Mouse (Mus musculus) heart, postnatal 0 days (tissue): ENCODE measurements around the gene Dner. TPM values are rescaled to one million over a fixed set of nuclear protein-coding genes. Genes with fewer than 3 reads are reported as not detected.

ENCODE experiments used
- ATAC-seq: fragments of 200-750 bp; cut with Nextera tagmentation; 2 replicates; pipeline ENCODE4 v1.8.0; 2017; ENCODE audit warnings: low read depth, moderate number of reproducible peaks, moderate library complexity; ENCODE audit not compliant: insufficient read depth
- DNase-seq: peaks from one replicate; pipeline ENCODE4 v3.0.0-alpha.2; 2016; ENCODE audit warnings: low spot score
- H3K27ac ChIP-seq: fragments of 300-500 bp; sonication (generic); 2 replicates; pipeline ENCODE4 v1.5.1; 2014; ENCODE audit warnings: low read depth, mild to moderate bottlenecking
- H3K27me3 ChIP-seq: fragments of 300-500 bp; sonication (generic); 2 replicates; pipeline ENCODE4 v1.6.1; 2014; ENCODE audit warnings: low read length, mixed read lengths; ENCODE audit not compliant: control insufficient read depth, insufficient read depth
- H3K36me3 ChIP-seq: fragments of 300-500 bp; sonication (generic); replicated peaks from 2 replicates; pipeline ENCODE4 v1.6.1; 2014; ENCODE audit warnings: low read length, mixed read lengths; ENCODE audit not compliant: control insufficient read depth, insufficient read depth
- H3K4me1 ChIP-seq: fragments of 300-500 bp; sonication (generic); 2 replicates; pipeline ENCODE4 v1.6.1; 2014; ENCODE audit warnings: antibody characterized with exemption; ENCODE audit not compliant: control insufficient read depth, insufficient read depth
- H3K4me2 ChIP-seq: fragments of 300-500 bp; sonication (generic); 2 replicates; pipeline ENCODE4 v1.6.1; 2014; ENCODE audit warnings: low read depth, mild to moderate bottlenecking, low read length, moderate library complexity
- H3K4me3 ChIP-seq: fragments of 300-500 bp; sonication (generic); 2 replicates; pipeline ENCODE4 v1.5.1; 2014; ENCODE audit warnings: low read depth, low read length
- H3K9ac ChIP-seq: fragments of 300-500 bp; sonication (generic); replicated peaks from 2 replicates; pipeline ENCODE4 v1.6.1; 2014; ENCODE audit warnings: low read depth, low read length, mixed read lengths
- H3K9me3 ChIP-seq: fragments of 300-500 bp; sonication (generic); replicated peaks from 2 replicates; pipeline ENCODE4 v1.6.1; 2016; ENCODE audit warnings: low read length; ENCODE audit not compliant: control insufficient read depth
- CTCF ChIP-seq: IDR thresholded peaks from 2 replicates; pipeline ENCODE4 v1.5.1; 2016; ENCODE audit warnings: antibody characterized with exemption, control low read depth, low read depth
- EP300 ChIP-seq: IDR thresholded peaks from 2 replicates; pipeline ENCODE4 v1.6.1; 2016; ENCODE audit warnings: antibody characterized with exemption, low read depth
- WGBS: fragments of 180-500 bp; shearing (Covaris S2); extraction: QIAGEN DNeasy Blood & Tissue Kit; methylation state at CpG from one replicate; pipeline ENCODE4 v1.1.7; 2014; 5-methylcytosine and 5-hydroxymethylcytosine counted together
- polyA plus RNA-seq: library from polyadenylated mRNA; unstranded; fragments of >200 nt; fragmentation: Nextera tagmentation; extraction: Ambion mirVana; gene quantifications from 2 replicates; pipeline ENCODE4 v1.2.1, GENCODE M21; 2015
- total RNA-seq: library from RNA; depleted of rRNA; stranded (reverse); fragments of >200 nt; gene quantifications from 2 replicates; pipeline ENCODE4 v1.2.3, GENCODE M21; 2014; ENCODE audit warnings: low replicate concordance

Dner gene
- total and polyA plus RNA-seq, 2 experiments from 2014 or later: 0.19 to 0.76 TPM

- Histone ChIP-seq H3K9me3 (no peaks in the 10 kb centered on the region), H3K36me3 (no peaks in the 10 kb centered on the region), H3K4me3 (no peak overlapping the region), H3K27me3 (no peaks in the 10 kb centered on the region), H3K4me1 (no peaks in the 10 kb centered on the region), H3K9ac (no peak overlapping the region), H3K27ac (no peak overlapping the region), H3K4me2 (no peak overlapping the region)
- no peak for ATAC-seq
- TF ChIP-seq CTCF: no peak
- no peak for TF ChIP-seq EP300
- DNase-seq: no peak
- 76% methylated on average over 4 of the region's 4 CpGs for WGBS
Observed at GRCm38 (mm10) chr1:84399118-84399517, 296.9 kb downstream of the Dner start.

DNA sequence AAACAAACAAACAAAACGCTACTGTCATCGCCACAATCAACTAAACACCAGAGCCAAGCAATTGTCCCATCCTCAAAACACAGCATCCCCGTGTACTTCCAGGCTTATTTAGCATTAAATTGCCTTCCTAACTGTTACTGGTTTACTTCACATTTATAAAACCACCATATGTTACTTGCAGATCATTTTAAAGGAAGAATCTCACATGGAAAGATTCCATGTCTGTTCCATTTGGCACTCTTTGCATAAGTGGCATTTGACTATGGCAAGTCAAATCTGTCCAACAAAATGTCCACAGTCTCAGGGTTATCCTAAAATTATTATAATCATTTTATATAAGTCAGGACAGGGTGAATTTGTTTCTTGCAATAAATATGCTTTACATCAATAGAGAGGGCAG is 299.2 kb downstream of the Dner start:
- Histone ChIP-seq H3K36me3 (no peaks in the 10 kb centered on the region), H3K9ac (no peak overlapping the region), H3K4me2 (no peak overlapping the region), H3K9me3 (no peaks in the 10 kb centered on the region), H3K4me3 (no peak overlapping the region), H3K27me3 (no peaks in the 10 kb centered on the region), H3K27ac (no peak overlapping the region), H3K4me1 (no peaks in the 10 kb centered on the region)
- no peak for ATAC-seq
- DNase-seq: no peak
- 70% methylated on average over 3 of the region's 3 CpGs for WGBS
- TF ChIP-seq CTCF: no peak
- TF ChIP-seq EP300: no peak

GRCm38 (mm10) chr1:84395928-84396327 is 300.1 kb downstream of the Dner start:
- 72% methylated on average over 8 of the region's 8 CpGs for WGBS

DNA sequence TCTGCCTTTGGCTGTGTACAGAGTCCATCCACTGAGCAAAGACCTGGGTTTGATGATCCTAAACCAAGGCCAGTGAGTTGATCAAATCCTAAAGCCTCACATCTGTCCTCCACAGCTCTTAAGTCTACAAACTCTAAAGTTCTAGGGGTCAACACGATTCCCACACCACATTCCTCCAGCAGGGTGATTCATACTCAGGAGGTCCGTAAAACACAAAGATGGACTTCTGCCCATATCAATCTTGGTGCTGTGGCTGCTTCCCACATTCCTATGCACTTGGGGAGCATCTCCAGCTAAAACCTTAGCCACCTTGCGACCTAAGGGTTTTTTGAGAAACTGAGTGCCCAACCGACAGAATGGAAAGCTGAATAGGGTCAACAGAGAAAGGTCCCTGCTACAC is 305.1 kb downstream of the Dner start:
- ATAC-seq (no peak), DNase-seq (no peak)
- Histone ChIP-seq H3K4me2 (no peak overlapping the region), H3K9ac (no peak overlapping the region), H3K36me3 (no peaks in the 10 kb centered on the region), H3K4me3 (no peak overlapping the region), H3K27ac (no peak overlapping the region), H3K27me3 (no peaks in the 10 kb centered on the region), H3K9me3 (no peaks in the 10 kb centered on the region), H3K4me1 (no peaks in the 10 kb centered on the region)
- TF ChIP-seq EP300: no peak
- TF ChIP-seq CTCF: no peak
- WGBS: 74% methylated on average over 4 of the region's 4 CpGs

More at GRCm38 (mm10) chr1:84395928-84396327, 300.1 kb downstream of the Dner start:
- no peak overlapping the region for H3K9ac ChIP-seq
- ATAC-seq: no peak
- no peaks in the 10 kb centered on the region for H3K27me3 ChIP-seq
- no peak for TF ChIP-seq CTCF
- TF ChIP-seq EP300: no peak
- no peak for DNase-seq
- no peak overlapping the region for H3K27ac ChIP-seq
- no peaks in the 10 kb centered on the region for H3K4me1 ChIP-seq
- no peaks in the 10 kb centered on the region for H3K36me3 ChIP-seq
- H3K9me3 ChIP-seq: no peaks in the 10 kb centered on the region
- H3K4me2 ChIP-seq: no peak overlapping the region
- no peak overlapping the region for H3K4me3 ChIP-seq

- WGBS: 61% methylated on average over 4 of the region's 4 CpGs
- Histone ChIP-seq H3K4me2 (no peak overlapping the region), H3K4me1 (no peaks in the 10 kb centered on the region), H3K27ac (no peak overlapping the region), H3K9me3 (no peaks in the 10 kb centered on the region), H3K9ac (no peak overlapping the region), H3K36me3 (no peaks in the 10 kb centered on the region), H3K4me3 (no peak overlapping the region), H3K27me3 (no peaks in the 10 kb centered on the region)
- no peak for DNase-seq
- TF ChIP-seq EP300 (no peak), CTCF (no peak)
- no peak for ATAC-seq
Observed at GRCm38 (mm10) chr1:84387616-84388015, 308.4 kb downstream of the Dner start.

GRCm38 (mm10) chr1:84386481-84387146 is 309.4 kb downstream of the Dner start:
- no peak for DNase-seq
- 61% methylated on average over 8 of the region's 8 CpGs for WGBS

More at GRCm38 (mm10) chr1:84386481-84387146, 309.4 kb downstream of the Dner start:
- Histone ChIP-seq H3K36me3 (no peaks in the 10 kb centered on the region), H3K27me3 (no peaks in the 10 kb centered on the region), H3K4me2 (no peak overlapping the region), H3K9ac (no peak overlapping the region), H3K4me3 (no peak overlapping the region), H3K9me3 (no peaks in the 10 kb centered on the region), H3K4me1 (no peaks in the 10 kb centered on the region), H3K27ac (no peak overlapping the region)
- ATAC-seq: no peak
- TF ChIP-seq CTCF: no peak
- TF ChIP-seq EP300: no peak
